ENCODE assay signal across 14 mouse cellular contexts in genomic region chr13:59672248-59672647, GRCm38 (mm10). TPM values are rescaled to one million over a fixed set of nuclear protein-coding genes. Genes with fewer than 3 reads are reported as not detected.
DNase-seq lines count a peak whose midpoint lies in the region; ATAC-seq lines count a peak whose summit lies in the region.
"Had no signal": no experiment of that assay in that cellular context is flagged by ENCODE, and none has a peak within 500 bp of the region (broad histone marks: within the 10 kb centered on the region; RNA-seq: fewer than 3 reads in every experiment).

No protein-coding gene starts in this region.

- H3K27ac ChIP-seq in embryonic facial prominence, embryonic 10.5 days (replicated peaks) = 0 out of 2 replicates have a peak overlapping the region, but pooled peaks have one; percentile 21
- peak overlapping the region; percentile 52; the same call in 1 of the 2 replicates for H3K27ac ChIP-seq in liver, embryonic 15.5 days (replicated peaks)
- no peak overlapping the region for H3K27ac ChIP-seq in limb, embryonic 10.5 days
- H3K27ac ChIP-seq: heart, adult 2 months; limb, embryonic 15.5 days had no signal

- H3K27me3 ChIP-seq in embryonic facial prominence, embryonic 10.5 days (replicated peaks; ENCODE audit: low read depth, poor library complexity, severe bottlenecking) = no peaks in the 10 kb centered on the region
- no peaks in the 10 kb centered on the region for H3K27me3 ChIP-seq in liver, embryonic 15.5 days
- no peaks in the 10 kb centered on the region for H3K27me3 ChIP-seq in limb, embryonic 10.5 days (ENCODE audit: low read depth, poor library complexity, severe bottlenecking)
- H3K27me3 ChIP-seq: limb, embryonic 15.5 days had no signal

- H3K36me3 ChIP-seq in embryonic facial prominence, embryonic 10.5 days (replicated peaks) = peaks cover 24% of the 10 kb centered on the region
- H3K36me3 ChIP-seq in liver, embryonic 15.5 days (replicated peaks) = peaks cover 14% of the 10 kb centered on the region
- peaks cover 21% of the 10 kb centered on the region for H3K36me3 ChIP-seq in limb, embryonic 10.5 days
- H3K36me3 ChIP-seq: limb, embryonic 15.5 days had no signal

- H3K9me3 ChIP-seq in embryonic facial prominence, embryonic 10.5 days = no peaks in the 10 kb centered on the region
- H3K9me3 ChIP-seq in liver, embryonic 15.5 days (replicated peaks) = no peaks in the 10 kb centered on the region
- no peaks in the 10 kb centered on the region for H3K9me3 ChIP-seq in limb, embryonic 10.5 days (replicated peaks)
- H3K9me3 ChIP-seq: limb, embryonic 15.5 days had no signal

- H3K4me3 ChIP-seq in embryonic facial prominence, embryonic 10.5 days = no peak overlapping the region
- 0 out of 2 replicates have a peak overlapping the region, but pooled peaks have one; percentile 5 for H3K4me3 ChIP-seq in liver, embryonic 15.5 days (replicated peaks)
- no peak overlapping the region for H3K4me3 ChIP-seq in limb, embryonic 10.5 days
- H3K4me3 ChIP-seq: heart, adult 2 months; limb, embryonic 15.5 days had no signal

- peak; percentile 72 for DNase-seq in layer of hippocampus, adult 9-11 months
- DNase-seq in layer of hippocampus, postnatal 36 days = no peak
- no peak for DNase-seq in embryonic facial prominence, embryonic 10.5 days (ENCODE audit: low spot score)
- DNase-seq in adrenal gland, postnatal 36 days = no peak
- no peak for DNase-seq in limb, embryonic 10.5 days (ENCODE audit: low spot score)
- DNase-seq in c-Kit-positive CD71-positive TER-119-positive erythroid progenitor cells, embryonic 14.5 days (ENCODE audit: low spot score) = no peak
- DNase-seq: adrenal gland, postnatal 10 days; cerebellum, adult 9-11 months; heart, adult 2 months; right cerebral cortex, postnatal 25 days had no signal

- no peak overlapping the region for H3K9ac ChIP-seq in liver, embryonic 15.5 days
- H3K9ac ChIP-seq: limb, embryonic 15.5 days had no signal

- whole genome bisulfite sequencing in embryonic facial prominence, embryonic 10.5 days = 69% methylated on average over 6 of the region's 6 CpGs
- 13% methylated on average over 6 of the region's 6 CpGs for WGBS in liver, embryonic 15.5 days (ENCODE audit: insufficient replicate concordance)
- WGBS in limb, embryonic 10.5 days = 79% methylated on average over 6 of the region's 6 CpGs

- H3K4me2 ChIP-seq in liver, embryonic 15.5 days = peak overlapping the region; percentile 35
- H3K4me2 ChIP-seq: limb, embryonic 15.5 days had no signal

- H3K4me1 ChIP-seq in embryonic facial prominence, embryonic 10.5 days = peaks cover 35% of the 10 kb centered on the region
- H3K4me1 ChIP-seq in liver, embryonic 15.5 days (replicated peaks) = peaks cover 82% of the 10 kb centered on the region
- peaks cover 40% of the 10 kb centered on the region for H3K4me1 ChIP-seq in limb, embryonic 10.5 days

- ATAC-seq in CD4-positive, CD25-positive, alpha-beta regulatory T cell, adult 4 months = peak; percentile 50
- ATAC-seq in liver, embryonic 15.5 days (ENCODE audit: insufficient read depth) = no peak

RNA-seq across cellular contexts. Expression of gene Golm1, which starts 3.4 kb away (rescaled TPM):
- total RNA-seq in layer of hippocampus, postnatal 36 days (2021) = 10 to 100 TPM; 64.3 to 74.2 TPM
- polyA plus RNA-seq in CD4-positive, CD25-positive, alpha-beta regulatory T cell, adult 4 months (2017; shearing (Covaris generic)) = 10 to 100 TPM; 38.6 to 45.1 TPM
- 99.3 and 115 TPM in 2 replicates for polyA plus RNA-seq in embryonic facial prominence, embryonic 10.5 days (2016; fragmentation: Nextera tagmentation; extraction: Ambion mirVana)
- polyA plus RNA-seq in liver, embryonic 15.5 days (2015; fragmentation: Nextera tagmentation; extraction: Ambion mirVana) = 39.8 and 41.9 TPM in 2 replicates
- total RNA-seq in adrenal gland, postnatal 36 days (2021) = 1 to 10 TPM; 8.0 to 8.3 TPM
- 78.4 and 80.2 TPM in 2 replicates for polyA plus RNA-seq in limb, embryonic 10.5 days (2016; fragmentation: Nextera tagmentation; extraction: Ambion mirVana)

RNA-seq across cellular contexts. Expression of gene 4921517D22Rik, which starts 21.7 kb away (rescaled TPM):
- not detected for total RNA-seq in layer of hippocampus, postnatal 36 days (2021)
- polyA plus RNA-seq in CD4-positive, CD25-positive, alpha-beta regulatory T cell, adult 4 months (2017; shearing (Covaris generic)) = not detected
- polyA plus RNA-seq in embryonic facial prominence, embryonic 10.5 days (2016; fragmentation: Nextera tagmentation; extraction: Ambion mirVana) = not detected in 2 replicates
- polyA plus RNA-seq in liver, embryonic 15.5 days (2015; fragmentation: Nextera tagmentation; extraction: Ambion mirVana) = not detected in 2 replicates
- total RNA-seq in adrenal gland, postnatal 36 days (2021) = not detected
- not detected in 2 replicates for polyA plus RNA-seq in limb, embryonic 10.5 days (2016; fragmentation: Nextera tagmentation; extraction: Ambion mirVana)
- total RNA-seq: adrenal gland, postnatal 10 days; heart, adult 2 months; monocyte, adult 5-6 weeks had no signal
- polyA plus RNA-seq: heart, adult 2 months; limb, embryonic 15.5 days had no signal

RNA-seq across cellular contexts. Expression of gene Spata31d1a, which starts 37.9 kb away (rescaled TPM):
- under 1 TPM; 0.08 to 0.40 TPM for total RNA-seq in layer of hippocampus, postnatal 36 days (2021)
- not detected for polyA plus RNA-seq in CD4-positive, CD25-positive, alpha-beta regulatory T cell, adult 4 months (2017; shearing (Covaris generic))
- 0.02 and 0.14 TPM in 2 replicates for polyA plus RNA-seq in embryonic facial prominence, embryonic 10.5 days (2016; fragmentation: Nextera tagmentation; extraction: Ambion mirVana)
- not detected in 2 replicates for polyA plus RNA-seq in liver, embryonic 15.5 days (2015; fragmentation: Nextera tagmentation; extraction: Ambion mirVana)
- not detected for total RNA-seq in adrenal gland, postnatal 36 days (2021)
- polyA plus RNA-seq in limb, embryonic 10.5 days (2016; fragmentation: Nextera tagmentation; extraction: Ambion mirVana) = 0.05 TPM in 1 of 2 replicates, not detected in the other
- total RNA-seq: adrenal gland, postnatal 10 days; heart, adult 2 months; monocyte, adult 5-6 weeks had no signal
- polyA plus RNA-seq: limb, embryonic 15.5 days had no signal

RNA-seq across cellular contexts. Expression of gene Spata31d1b, which starts 39.8 kb away (rescaled TPM):
- under 1 TPM; 0.07 to 0.20 TPM for total RNA-seq in layer of hippocampus, postnatal 36 days (2021)
- not detected for polyA plus RNA-seq in CD4-positive, CD25-positive, alpha-beta regulatory T cell, adult 4 months (2017; shearing (Covaris generic))
- polyA plus RNA-seq in embryonic facial prominence, embryonic 10.5 days (2016; fragmentation: Nextera tagmentation; extraction: Ambion mirVana) = not detected in 2 replicates
- polyA plus RNA-seq in liver, embryonic 15.5 days (2015; fragmentation: Nextera tagmentation; extraction: Ambion mirVana) = 0.02 TPM in 1 of 2 replicates, not detected in the other
- total RNA-seq in adrenal gland, postnatal 36 days (2021) = not detected
- not detected in 2 replicates for polyA plus RNA-seq in limb, embryonic 10.5 days (2016; fragmentation: Nextera tagmentation; extraction: Ambion mirVana)
- total RNA-seq: adrenal gland, postnatal 10 days; heart, adult 2 months had no signal
- polyA plus RNA-seq: limb, embryonic 15.5 days had no signal

RNA-seq across cellular contexts. Expression of gene Spata31d1d, which starts 59.3 kb away (rescaled TPM):
- not detected for total RNA-seq in layer of hippocampus, postnatal 36 days (2021)
- polyA plus RNA-seq in CD4-positive, CD25-positive, alpha-beta regulatory T cell, adult 4 months (2017; shearing (Covaris generic)) = not detected
- polyA plus RNA-seq in embryonic facial prominence, embryonic 10.5 days (2016; fragmentation: Nextera tagmentation; extraction: Ambion mirVana) = not detected in 2 replicates
- polyA plus RNA-seq in liver, embryonic 15.5 days (2015; fragmentation: Nextera tagmentation; extraction: Ambion mirVana) = not detected in 2 replicates
- not detected for total RNA-seq in adrenal gland, postnatal 36 days (2021)
- not detected in 2 replicates for polyA plus RNA-seq in limb, embryonic 10.5 days (2016; fragmentation: Nextera tagmentation; extraction: Ambion mirVana)
- total RNA-seq: adrenal gland, postnatal 10 days; heart, adult 2 months; monocyte, adult 5-6 weeks had no signal
- polyA plus RNA-seq: limb, embryonic 15.5 days had no signal
